Mouse (Mus musculus): Measurements from ENCODE around the gene Zfp280d. TPM values are rescaled to one million over a fixed set of nuclear protein-coding genes. Genes with fewer than 3 reads are reported as not detected.
A peak's percentile ranks its signal among the peaks of the same experiment; 100 is the strongest.

Zfp280d gene
- polyA plus RNA-seq (2015; fragmentation: Nextera tagmentation; extraction: Ambion mirVana), result 28.4 and 31.6 TPM in 2 replicates

DNA sequence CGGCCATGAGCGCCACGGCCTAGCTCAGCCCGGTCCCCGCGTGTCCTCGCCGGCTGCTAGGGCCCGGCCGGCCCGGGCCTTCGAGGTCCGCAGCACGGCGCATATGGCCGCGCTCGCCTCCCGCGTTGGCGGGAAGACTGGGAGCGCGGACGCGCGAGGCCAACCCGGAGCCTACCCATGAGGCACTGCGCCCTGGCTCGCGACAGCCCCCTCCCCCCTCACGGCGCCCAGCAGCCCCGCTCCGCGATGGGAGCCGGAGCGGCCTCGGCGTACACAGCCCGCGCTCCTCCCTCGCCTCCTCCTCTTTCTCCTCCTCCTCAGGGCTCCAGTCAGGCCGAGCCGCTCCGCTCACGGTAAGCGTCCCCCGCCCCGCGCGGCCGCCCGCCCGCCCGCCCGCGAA is at the start of gene Zfp280d:
Zfp280d (plus strand) TSS at position 184 of the 400 bp plus-strand sequence.
- peak; percentile 99 for ATAC-seq (ENCODE audit: insufficient read depth, low FRiP score, low read depth)
- Histone ChIP-seq H3K27me3 (replicated peaks) (no peaks in the 10 kb centered on the region), H3K4me3 (replicated peaks) (peak within 1 kb of the TSS; percentile 63), H3K9ac (peak within 1 kb of the TSS; percentile 76), H3K36me3 (no peaks in the 10 kb centered on the region), H3K9me3 (no peaks in the 10 kb centered on the region), H3K4me1 (no peaks in the 10 kb centered on the region), H3K27ac (peak within 1 kb of the TSS; percentile 93), H3K4me2 (peak within 1 kb of the TSS; percentile 71)
- 1% methylated on average over 38 of the region's 57 CpGs for WGBS

DNA sequence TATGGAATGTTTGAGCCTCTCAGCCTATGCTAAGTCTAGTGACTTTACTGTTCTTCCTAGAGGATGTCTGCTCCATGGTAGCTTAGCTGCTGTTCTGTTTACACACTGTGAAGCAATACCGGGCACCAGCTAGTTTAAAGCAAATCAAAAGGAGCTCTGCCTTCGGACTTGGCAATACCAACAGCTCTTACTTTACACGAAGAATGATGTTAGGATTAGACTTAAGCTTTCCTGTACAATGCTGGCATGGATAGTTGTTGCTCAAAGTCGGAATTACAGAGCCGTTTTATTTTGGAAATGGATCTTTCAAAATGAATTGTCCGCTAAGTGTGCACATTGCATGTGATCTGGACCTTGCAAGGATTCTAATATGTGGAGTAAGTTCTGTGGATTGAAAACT is 48.1 kb upstream of the Zfp280d start:
- Histone ChIP-seq H3K9ac (no peak overlapping the region), H3K27ac (no peak overlapping the region), H3K4me2 (no peak overlapping the region)

DNA sequence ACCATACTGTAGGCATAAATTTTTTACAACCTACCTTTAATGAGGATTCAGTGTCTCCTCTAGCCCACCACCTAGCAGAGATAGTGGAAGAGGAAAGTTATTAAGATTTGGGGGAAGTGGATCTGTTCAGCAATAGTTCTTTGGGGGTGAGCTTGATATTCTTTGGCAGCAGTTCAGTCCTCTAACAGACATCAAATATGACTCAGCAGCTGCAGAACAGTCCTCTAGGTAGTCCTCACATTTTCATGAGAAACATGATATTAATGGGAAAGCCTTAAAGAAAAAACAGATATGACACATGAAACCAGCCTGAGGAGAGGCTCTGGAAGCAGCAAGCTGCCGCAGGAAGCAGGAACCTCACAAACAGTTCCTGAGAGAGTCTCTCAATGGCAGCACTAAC is 22.0 kb upstream of the Zfp280d start:
- H3K9me3 ChIP-seq, result no peaks in the 10 kb centered on the region
- H3K27me3 ChIP-seq (replicated peaks), result no peaks in the 10 kb centered on the region
- no peak overlapping the region for H3K9ac ChIP-seq
- no peak overlapping the region for H3K4me3 ChIP-seq (replicated peaks)
- no peaks in the 10 kb centered on the region for H3K36me3 ChIP-seq
- H3K4me1 ChIP-seq, result no peaks in the 10 kb centered on the region
- 87% methylated on average over 1 of the region's 1 CpGs for WGBS
- no peak overlapping the region for H3K4me2 ChIP-seq
- no peak overlapping the region for H3K27ac ChIP-seq
- ATAC-seq (ENCODE audit: insufficient read depth, low FRiP score, low read depth), result no peak

More for the DNA sequence above, 48.1 kb upstream of the Zfp280d start:
- no peak for ATAC-seq (ENCODE audit: insufficient read depth, low FRiP score, low read depth)
- H3K4me3 ChIP-seq (replicated peaks), result no peak overlapping the region
- no peaks in the 10 kb centered on the region for H3K27me3 ChIP-seq (replicated peaks)
- H3K4me1 ChIP-seq, result no peaks in the 10 kb centered on the region
- no peaks in the 10 kb centered on the region for H3K36me3 ChIP-seq
- 67% methylated on average over 6 of the region's 6 CpGs for WGBS
- H3K9me3 ChIP-seq, result no peaks in the 10 kb centered on the region; the same call in 1 of the 2 replicates

DNA sequence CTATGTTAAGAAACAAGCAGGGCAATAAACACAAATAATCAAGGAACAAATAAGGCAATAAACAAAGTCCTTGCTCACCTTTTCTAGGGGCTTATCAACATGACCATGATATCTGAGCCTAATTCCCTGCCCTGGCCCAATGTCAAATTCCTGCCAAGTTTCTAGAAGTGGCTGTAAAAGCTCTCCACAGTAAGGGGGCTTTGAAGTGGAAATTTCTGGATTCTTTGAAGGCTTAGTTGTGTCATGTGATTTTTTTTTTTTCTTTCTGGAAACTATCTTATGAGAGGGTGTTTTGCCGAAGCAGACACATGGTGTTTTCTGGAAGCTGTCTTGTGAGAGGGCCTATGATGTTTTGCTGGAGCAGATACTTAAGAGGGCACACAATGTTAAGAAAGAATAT is 19.4 kb upstream of the Zfp280d start:
- no peaks in the 10 kb centered on the region for H3K4me1 ChIP-seq
- no peak overlapping the region for H3K9ac ChIP-seq
- no peak overlapping the region for H3K4me2 ChIP-seq
- H3K9me3 ChIP-seq, result no peaks in the 10 kb centered on the region
- H3K4me3 ChIP-seq (replicated peaks), result no peak overlapping the region
- H3K36me3 ChIP-seq, result no peaks in the 10 kb centered on the region
- H3K27me3 ChIP-seq (replicated peaks), result no peaks in the 10 kb centered on the region
- ATAC-seq (ENCODE audit: insufficient read depth, low FRiP score, low read depth), result no peak
- no peak overlapping the region for H3K27ac ChIP-seq
- 84% methylated on average over 1 of the region's 1 CpGs for WGBS

DNA sequence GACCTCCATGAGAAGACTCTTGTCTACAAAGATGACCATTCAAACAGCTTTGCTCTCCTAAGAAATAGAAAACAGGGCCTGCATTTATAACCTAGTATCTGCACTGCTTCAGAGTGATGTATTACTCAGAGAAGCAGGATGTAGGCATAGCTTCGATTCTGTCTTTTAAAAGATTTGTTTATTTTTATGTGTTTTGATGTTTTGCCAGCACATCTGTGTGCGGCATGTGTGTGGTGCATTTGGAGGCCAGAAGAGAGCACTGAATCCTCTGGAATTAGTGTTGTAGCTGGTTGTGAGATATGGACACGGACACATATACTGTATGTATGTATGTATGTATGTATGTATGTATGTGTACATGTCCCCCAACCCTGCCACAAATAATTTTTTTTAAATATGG is 18.0 kb upstream of the Zfp280d start:
- no peak for ATAC-seq (ENCODE audit: insufficient read depth, low FRiP score, low read depth)
- Histone ChIP-seq H3K36me3 (no peaks in the 10 kb centered on the region), H3K27me3 (replicated peaks) (no peaks in the 10 kb centered on the region), H3K4me2 (no peak overlapping the region), H3K4me3 (replicated peaks) (no peak overlapping the region), H3K27ac (no peak overlapping the region), H3K9ac (no peak overlapping the region), H3K4me1 (no peaks in the 10 kb centered on the region), H3K9me3 (no peaks in the 10 kb centered on the region)
- 59% methylated on average over 3 of the region's 3 CpGs for WGBS

DNA sequence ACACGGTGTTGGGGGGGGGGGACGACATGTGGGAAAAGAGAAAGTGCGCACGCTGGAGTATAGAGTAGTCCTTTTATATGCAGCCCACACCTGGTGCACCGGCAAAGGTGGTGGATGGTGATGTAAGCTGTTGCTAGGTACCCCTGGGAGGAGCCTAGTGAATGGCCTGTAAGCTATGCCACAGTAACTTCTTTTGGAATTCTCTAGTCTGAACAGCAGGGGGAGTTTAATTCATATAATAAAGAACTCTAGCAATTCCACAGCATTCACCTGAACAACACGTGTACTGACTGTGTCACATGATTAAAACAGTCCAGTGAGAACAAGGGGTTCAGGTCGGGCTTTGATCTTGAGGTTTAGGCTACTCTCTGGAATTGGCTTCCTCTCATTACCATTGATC is 14.3 kb upstream of the Zfp280d start:
- Histone ChIP-seq H3K36me3 (no peaks in the 10 kb centered on the region), H3K9me3 (no peaks in the 10 kb centered on the region), H3K4me2 (no peak overlapping the region; the same call in 1 of the 2 replicates), H3K9ac (no peak overlapping the region), H3K4me3 (replicated peaks) (no peak overlapping the region), H3K27me3 (replicated peaks) (no peaks in the 10 kb centered on the region), H3K4me1 (no peaks in the 10 kb centered on the region), H3K27ac (no peak overlapping the region)
- WGBS, result 26% methylated on average over 6 of the region's 7 CpGs
- peak; percentile 72; the same call in 1 of the 2 replicates for ATAC-seq (ENCODE audit: insufficient read depth, low FRiP score, low read depth)

DNA sequence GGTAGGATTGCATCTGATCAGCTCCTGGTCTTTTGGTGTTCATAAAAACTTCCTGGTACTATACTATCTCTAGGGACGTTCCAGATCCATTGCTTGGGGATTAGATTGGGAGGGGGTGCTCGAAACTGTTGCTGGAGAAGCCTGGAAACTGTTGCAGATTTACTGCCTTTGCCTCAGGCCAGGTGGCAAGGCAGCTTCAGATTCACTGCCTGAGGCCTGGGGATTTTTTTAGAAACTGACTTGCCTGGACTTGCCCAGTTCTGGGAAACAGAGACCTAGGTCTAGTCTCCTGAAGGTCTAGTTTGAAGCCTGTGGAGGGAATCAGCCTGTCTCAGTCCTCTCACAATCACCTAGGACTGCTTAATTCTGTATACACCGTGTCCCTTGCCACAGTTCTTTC is 9.8 kb upstream of the Zfp280d start:
- no peak overlapping the region for H3K27ac ChIP-seq
- no peaks in the 10 kb centered on the region for H3K4me1 ChIP-seq
- H3K4me3 ChIP-seq (replicated peaks), result no peak overlapping the region
- no peak overlapping the region for H3K9ac ChIP-seq
- H3K9me3 ChIP-seq, result no peaks in the 10 kb centered on the region
- H3K4me2 ChIP-seq, result no peak overlapping the region
- ATAC-seq (ENCODE audit: insufficient read depth, low FRiP score, low read depth), result no peak
- H3K36me3 ChIP-seq, result no peaks in the 10 kb centered on the region
- H3K27me3 ChIP-seq (replicated peaks), result no peaks in the 10 kb centered on the region
- WGBS, result 76% methylated on average over 3 of the region's 3 CpGs

DNA sequence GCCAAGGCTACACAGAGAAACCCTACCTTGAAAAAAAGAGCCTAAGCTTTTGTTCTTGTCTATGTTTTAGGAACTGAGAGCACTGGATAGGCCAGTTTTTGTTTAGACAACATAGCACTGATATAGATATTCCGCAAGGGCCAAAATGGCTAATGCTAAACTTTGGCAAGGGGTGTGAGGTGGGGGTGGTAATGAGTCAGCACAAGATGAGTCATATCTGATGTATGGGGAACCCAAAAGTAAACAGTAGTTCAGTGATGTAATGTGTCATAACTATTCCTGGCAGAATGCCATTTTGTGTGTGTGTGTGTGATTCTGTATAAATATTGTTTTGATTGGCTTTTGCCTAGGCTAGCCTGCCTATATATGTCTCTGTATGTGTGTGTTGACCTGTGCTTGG is 4.5 kb upstream of the Zfp280d start:
- H3K4me2 ChIP-seq, result no peak overlapping the region
- no peak overlapping the region for H3K27ac ChIP-seq
- H3K4me3 ChIP-seq (replicated peaks), result no peak overlapping the region
- 84% methylated on average over 1 of the region's 1 CpGs for WGBS
- H3K9ac ChIP-seq, result no peak overlapping the region
- H3K36me3 ChIP-seq, result no peaks in the 10 kb centered on the region
- H3K9me3 ChIP-seq, result no peaks in the 10 kb centered on the region
- no peaks in the 10 kb centered on the region for H3K4me1 ChIP-seq
- no peaks in the 10 kb centered on the region for H3K27me3 ChIP-seq (replicated peaks)
- ATAC-seq (ENCODE audit: insufficient read depth, low FRiP score, low read depth), result no peak

DNA sequence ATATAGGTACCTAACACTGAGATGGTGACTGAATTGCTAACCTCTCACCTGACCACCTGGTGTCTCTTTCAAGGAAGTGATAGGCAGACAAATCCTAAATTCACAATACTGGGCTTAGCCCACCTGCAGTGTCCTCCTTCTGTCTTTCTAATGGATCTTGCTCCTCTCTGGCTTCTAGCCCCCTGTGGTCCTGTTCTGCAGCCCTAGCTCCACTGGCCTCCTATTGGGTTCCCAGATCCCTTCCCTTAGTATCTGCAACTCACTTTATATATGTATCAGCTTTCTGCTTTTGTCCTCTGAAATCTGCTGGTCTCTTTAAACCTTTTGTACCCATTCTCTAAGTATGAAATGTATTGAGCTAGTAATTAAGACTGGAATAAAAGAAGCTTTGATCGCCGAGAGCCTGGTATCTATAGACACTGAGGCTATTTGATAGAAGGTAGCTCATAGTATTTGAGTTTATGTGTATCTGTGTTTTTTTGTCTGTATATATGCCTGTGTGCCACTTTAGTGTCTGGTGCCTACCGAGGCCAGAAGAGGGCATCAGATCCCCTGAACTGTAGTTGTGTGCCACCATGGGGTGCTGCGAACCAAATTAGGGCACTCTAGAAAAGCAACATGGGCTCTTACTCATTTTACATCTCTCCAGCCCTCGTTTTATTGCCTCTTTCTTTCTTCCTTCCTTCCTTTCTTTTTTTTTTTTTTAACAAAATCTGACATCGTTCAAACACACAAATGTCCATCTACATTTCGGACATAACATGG is 832 bp upstream of the Zfp280d start:
- H3K27ac ChIP-seq, result no peak overlapping the region
- WGBS, result 82% methylated on average over 7 of the region's 7 CpGs
- H3K9ac ChIP-seq, result no peak overlapping the region
- H3K4me2 ChIP-seq, result no peak overlapping the region; the same call in 1 of the 2 replicates
- H3K4me3 ChIP-seq (replicated peaks), result no peak overlapping the region
- no peaks in the 10 kb centered on the region for H3K4me1 ChIP-seq
- no peak for ATAC-seq (ENCODE audit: insufficient read depth, low FRiP score, low read depth)
- H3K27me3 ChIP-seq (replicated peaks), result no peaks in the 10 kb centered on the region
- H3K36me3 ChIP-seq, result no peaks in the 10 kb centered on the region
- H3K9me3 ChIP-seq, result no peaks in the 10 kb centered on the region

DNA sequence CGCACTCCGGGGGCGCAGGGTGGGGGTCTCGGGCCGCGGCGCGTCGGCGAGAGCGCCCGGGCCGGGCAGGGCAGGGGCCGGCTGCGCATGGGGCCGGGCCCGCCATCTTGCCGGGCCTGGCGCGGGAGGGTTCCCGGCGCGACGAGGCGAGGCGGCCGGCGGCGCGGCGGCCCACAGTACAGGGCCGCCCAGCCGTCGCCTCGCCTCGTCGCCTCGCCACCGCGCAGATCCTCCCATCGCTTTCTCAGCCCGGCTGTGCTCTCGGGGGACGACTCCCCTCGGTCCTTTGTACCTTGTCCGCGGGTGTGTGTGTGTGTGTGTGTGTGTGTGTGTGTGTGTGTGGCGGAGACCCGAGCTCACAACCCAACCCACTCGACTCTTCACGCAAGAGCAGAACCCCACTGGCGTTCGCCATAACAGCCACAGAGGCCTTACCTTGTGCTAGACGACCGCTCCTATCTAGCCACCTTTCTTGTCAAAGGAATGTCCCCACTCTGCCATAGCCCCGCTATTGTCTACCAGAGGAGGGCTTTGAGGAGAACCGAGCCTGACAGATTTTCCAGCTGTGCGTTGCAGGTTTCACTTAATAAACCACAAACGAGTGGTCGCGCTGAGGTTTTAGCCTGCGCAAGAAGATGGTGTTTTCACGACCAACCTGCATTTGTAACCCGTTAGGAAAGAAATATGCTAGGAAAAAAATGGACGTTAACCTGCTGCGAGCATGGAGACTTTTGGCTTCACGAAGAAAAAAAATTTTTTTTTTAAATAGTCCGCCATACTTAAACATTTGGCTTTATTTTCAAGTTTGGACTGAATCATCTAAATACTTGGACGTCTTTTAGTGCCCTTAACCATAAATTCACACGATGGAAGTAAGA is 680 bp downstream of the Zfp280d start:
- Histone ChIP-seq H3K9ac (peak overlapping the region; percentile 76), H3K9me3 (no peaks in the 10 kb centered on the region), H3K4me2 (peak overlapping the region; percentile 71), H3K36me3 (no peaks in the 10 kb centered on the region), H3K4me1 (no peaks in the 10 kb centered on the region), H3K4me3 (replicated peaks) (peak overlapping the region; percentile 63), H3K27me3 (replicated peaks) (no peaks in the 10 kb centered on the region), H3K27ac (peak overlapping the region; percentile 93)
- WGBS, result 1% methylated on average over 65 of the region's 70 CpGs
- ATAC-seq (ENCODE audit: insufficient read depth, low FRiP score, low read depth), result peak; percentile 80

DNA sequence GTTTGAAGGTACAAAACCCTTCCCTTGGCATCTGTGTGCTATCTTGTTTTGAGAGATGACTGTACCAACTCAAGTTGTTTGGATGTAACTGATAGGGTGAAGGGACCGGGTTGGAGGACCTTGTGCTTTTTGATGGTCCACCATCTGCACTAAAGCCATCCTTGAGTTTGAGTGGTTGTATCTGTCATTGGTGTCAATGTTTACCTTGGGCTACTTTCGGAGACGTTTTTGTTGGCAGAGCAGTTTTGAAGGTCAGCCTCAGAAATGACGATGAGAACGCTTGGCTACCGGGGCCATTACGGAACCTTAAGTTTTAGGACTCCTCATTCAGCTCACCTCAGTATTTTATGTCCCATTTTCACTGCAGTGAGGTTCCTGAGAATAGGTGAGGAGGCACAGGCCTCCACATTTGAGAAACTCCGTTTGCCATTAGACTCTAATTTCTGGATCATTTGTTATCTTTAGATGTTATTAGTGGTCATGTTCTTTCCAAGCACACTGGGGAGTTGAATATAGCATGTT is 1.4 kb downstream of the Zfp280d start:
- H3K36me3 ChIP-seq, result no peaks in the 10 kb centered on the region
- no peaks in the 10 kb centered on the region for H3K9me3 ChIP-seq
- peak overlapping the region; percentile 63 for H3K4me3 ChIP-seq (replicated peaks)
- no peak for ATAC-seq (ENCODE audit: insufficient read depth, low FRiP score, low read depth)
- H3K9ac ChIP-seq, result peak overlapping the region; percentile 4; the same call in 1 of the 2 replicates
- peak overlapping the region; percentile 93 for H3K27ac ChIP-seq
- H3K4me2 ChIP-seq, result peak overlapping the region; percentile 71
- 21% methylated on average over 8 of the region's 8 CpGs for WGBS
- H3K4me1 ChIP-seq, result no peaks in the 10 kb centered on the region
- H3K27me3 ChIP-seq (replicated peaks), result no peaks in the 10 kb centered on the region

DNA sequence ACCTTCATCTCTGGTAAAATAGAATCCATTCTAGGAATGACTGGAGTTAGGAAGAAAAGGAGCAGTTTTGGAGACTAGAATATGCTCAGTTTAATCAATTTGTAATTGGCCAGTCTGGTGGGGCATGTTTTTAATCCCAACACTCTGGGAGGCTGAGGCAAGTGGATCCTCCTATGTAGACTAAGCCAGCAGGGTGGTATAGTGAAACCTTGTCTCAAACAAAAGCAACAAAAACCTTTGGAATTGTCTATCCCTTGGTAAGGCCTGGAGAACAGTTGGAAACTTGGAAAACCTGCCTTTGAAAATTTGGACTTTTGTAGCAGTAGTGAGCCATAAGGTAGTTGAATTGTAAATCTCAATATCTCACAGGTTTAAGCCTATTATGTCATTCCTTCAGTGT is 2.3 kb downstream of the Zfp280d start:
- no peaks in the 10 kb centered on the region for H3K4me1 ChIP-seq
- no peak overlapping the region for H3K9ac ChIP-seq
- no peaks in the 10 kb centered on the region for H3K27me3 ChIP-seq (replicated peaks)
- no peak for ATAC-seq (ENCODE audit: insufficient read depth, low FRiP score, low read depth)
- H3K36me3 ChIP-seq, result no peaks in the 10 kb centered on the region
- H3K4me3 ChIP-seq (replicated peaks), result no peak overlapping the region
- H3K4me2 ChIP-seq, result no peak overlapping the region
- no peak overlapping the region for H3K27ac ChIP-seq
- H3K9me3 ChIP-seq, result no peaks in the 10 kb centered on the region
